Mouse (Mus musculus) adrenal gland, adult 2 months (tissue): ENCODE results near the gene Pten. TPM values are rescaled to one million over a fixed set of nuclear protein-coding genes. Genes with fewer than 3 reads are reported as not detected.
"Not testable (repeated sequence)": the region's sequence is repeated elsewhere in the genome, so short reads cannot be mapped to it uniquely, and the experiment has no call there.

Experiments
- DNase-seq: peaks from one replicate; pipeline ENCODE4 v3.0.0; 2021
- polyA plus RNA-seq: library from polyadenylated mRNA; depleted of rRNA; stranded (reverse); fragments of >200 nt; gene quantifications from 2 replicates; pipeline ENCODE4 v1.2.3, GENCODE M21; 2012
- total RNA-seq, 2 experiments: library from RNA; stranded (reverse); gene quantifications; 2 replicates each; pipeline ENCODE4 v1.2.3; 2021

Gene Pten
- total and polyA plus RNA-seq, 3 experiments: 25.5 to 76.2 (median 71.3) TPM

GRCm38 (mm10) chr19:32754188-32755000, 2.9 kb upstream of the Pten start:
- no peak for DNase-seq

GRCm38 (mm10) chr19:32755104-32755791, 2.0 kb upstream of the Pten start:
- peak; percentile 9 for DNase-seq

- peak; percentile 97 for DNase-seq
Observed at GRCm38 (mm10) chr19:32755792-32756635, 1.3 kb upstream of the Pten start.

- no peak for DNase-seq
Observed at GRCm38 (mm10) chr19:32756636-32756899, 729 bp upstream of the Pten start.

GRCm38 (mm10) chr19:32757831-32758792, 815 bp downstream of the Pten start:
- peak; percentile 85 for DNase-seq

- no peak for DNase-seq
Observed at GRCm38 (mm10) chr19:32758793-32759161, 1.5 kb downstream of the Pten start.

GRCm38 (mm10) chr19:32759357-32760024, 2.2 kb downstream of the Pten start:
- peak; percentile 13 for DNase-seq

GRCm38 (mm10) chr19:32760499-32760898, 3.2 kb downstream of the Pten start:
- no peak for DNase-seq

GRCm38 (mm10) chr19:32761162-32761561, 3.9 kb downstream of the Pten start:
- DNase-seq: no peak

- DNase-seq: no peak
Observed at GRCm38 (mm10) chr19:32762493-32762892, 5.2 kb downstream of the Pten start.

GRCm38 (mm10) chr19:32778411-32778810, 21.1 kb downstream of the Pten start:
- no peak for DNase-seq

- no peak for DNase-seq
Observed at GRCm38 (mm10) chr19:32779131-32779530, 21.8 kb downstream of the Pten start.

- no peak for DNase-seq
Observed at GRCm38 (mm10) chr19:32781305-32782071, 24.2 kb downstream of the Pten start.

- DNase-seq: not testable (repeated sequence)
Observed at GRCm38 (mm10) chr19:32787388-32787787, 30.1 kb downstream of the Pten start.

- not testable (repeated sequence) for DNase-seq
Observed at GRCm38 (mm10) chr19:32788016-32788415, 30.7 kb downstream of the Pten start.

GRCm38 (mm10) chr19:32789535-32789934, 32.2 kb downstream of the Pten start:
- no peak for DNase-seq

- peak; percentile 82 for DNase-seq
Observed at GRCm38 (mm10) chr19:32792610-32793009, 35.3 kb downstream of the Pten start.

GRCm38 (mm10) chr19:32793901-32794300, 36.6 kb downstream of the Pten start:
- DNase-seq: no peak

- DNase-seq: no peak
Observed at GRCm38 (mm10) chr19:32800557-32800956, 43.3 kb downstream of the Pten start.

GRCm38 (mm10) chr19:32804703-32805102, 47.4 kb downstream of the Pten start:
- no peak for DNase-seq
